8 mouse cellular contexts compared by ENCODE assay signal in the genomic region with DNA sequence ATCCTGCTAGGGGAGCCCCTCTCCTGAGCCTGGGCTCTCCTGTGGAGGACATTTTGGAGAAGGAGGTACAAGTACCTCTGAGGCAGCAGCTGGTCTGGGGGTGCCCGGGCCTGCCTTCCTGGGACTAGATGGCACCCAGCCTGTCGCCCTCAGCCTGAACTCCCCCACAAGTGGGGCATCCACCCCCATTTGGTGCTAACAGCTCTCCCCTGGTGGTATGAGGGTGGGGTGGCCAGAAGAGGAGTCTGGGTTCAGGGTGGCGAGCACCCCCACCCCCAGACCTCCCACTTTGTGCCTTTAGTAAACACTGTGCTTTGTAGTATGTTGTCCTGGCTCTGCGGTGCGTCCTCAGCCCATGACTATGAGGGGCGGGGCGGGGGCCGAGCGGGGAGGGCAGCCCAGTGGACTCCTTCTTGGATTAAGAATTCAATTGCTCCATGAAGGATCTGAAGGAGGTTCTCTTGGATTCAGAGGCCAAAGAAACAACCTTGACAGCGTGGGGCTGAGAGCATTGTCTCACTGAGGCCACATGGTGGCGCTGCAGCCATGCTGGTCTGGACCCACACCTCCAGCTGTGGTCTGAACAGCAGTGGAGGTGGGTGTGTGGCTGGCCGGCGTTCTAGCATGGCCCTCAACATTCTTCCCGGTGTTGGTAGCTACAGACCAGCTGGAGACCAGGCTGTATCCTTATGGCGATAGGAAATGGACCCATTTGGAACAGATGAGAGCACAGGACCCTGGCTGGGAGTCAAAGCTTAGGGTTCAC. TPM values are rescaled to one million over a fixed set of nuclear protein-coding genes. Genes with fewer than 3 reads are reported as not detected.
DNase-seq lines count a peak whose midpoint lies in the region; ATAC-seq lines count a peak whose summit lies in the region.

No protein-coding gene starts in this region.

- ATAC-seq in CD4-positive, CD25-positive, alpha-beta regulatory T cell, adult 4 months: peak; percentile 53
- ATAC-seq in embryonic facial prominence, embryonic 13.5 days (ENCODE audit: insufficient number of reproducible peaks, insufficient read depth, low FRiP score, low TSS enrichment, low read depth): peak; percentile 4; the same call in 1 of the 2 replicates
- ATAC-seq in heart, embryonic 16.5 days (replicated peaks; ENCODE audit: extremely low read depth, insufficient read depth, low FRiP score): peak; percentile 17

- peaks cover 45% of the 10 kb centered on the region for H3K4me1 ChIP-seq in embryonic facial prominence, embryonic 13.5 days
- peaks cover 26% of the 10 kb centered on the region for H3K4me1 ChIP-seq in heart, embryonic 16.5 days (ENCODE audit: control insufficient read depth, insufficient read depth, low read length)

- peak; percentile 67 to 79 for DNase-seq in adrenal gland, adult 18-20 months (ENCODE audit: low spot score in 2 of 2)
- DNase-seq in kidney, postnatal 14 days: peak; percentile 79
- peak; percentile 83 for DNase-seq in lung, postnatal 14 days
- DNase-seq in ovary, postnatal 36 days (ENCODE audit: low spot score): peak; percentile 77
- DNase-seq in thymus, postnatal 4 days: peak; percentile 89

- peak overlapping the region; percentile 49; the same call in 1 of the 2 replicates for H3K9ac ChIP-seq in embryonic facial prominence, embryonic 13.5 days
- peak overlapping the region; percentile 30; the same call in 1 of the 2 replicates for H3K9ac ChIP-seq in heart, embryonic 16.5 days (ENCODE audit: low read length)

- H3K27me3 ChIP-seq in embryonic facial prominence, embryonic 13.5 days: 0 out of 2 replicates have a peak, but pooled peaks cover 4% of the 10 kb centered on the region
- no peaks in the 10 kb centered on the region for H3K27me3 ChIP-seq in heart, embryonic 16.5 days (ENCODE audit: control insufficient read depth, insufficient read depth, low read length)

- H3K36me3 ChIP-seq in embryonic facial prominence, embryonic 13.5 days: no peaks in the 10 kb centered on the region
- peaks cover 16% of the 10 kb centered on the region for H3K36me3 ChIP-seq in heart, embryonic 16.5 days (ENCODE audit: control insufficient read depth, insufficient read depth)

- no peak overlapping the region for H3K27ac ChIP-seq in embryonic facial prominence, embryonic 13.5 days
- H3K27ac ChIP-seq in heart, embryonic 16.5 days (ENCODE audit: low read length): peak overlapping the region; percentile 60; the same call in 1 of the 2 replicates

- no peaks in the 10 kb centered on the region for H3K9me3 ChIP-seq in embryonic facial prominence, embryonic 13.5 days
- H3K9me3 ChIP-seq in heart, embryonic 16.5 days (replicated peaks; ENCODE audit: control insufficient read depth, low read length): no peaks in the 10 kb centered on the region

- 23% methylated on average over 15 of the region's 15 CpGs for WGBS in embryonic facial prominence, embryonic 13.5 days
- 26% methylated on average over 15 of the region's 15 CpGs for WGBS in heart, embryonic 16.5 days

- H3K4me2 ChIP-seq in embryonic facial prominence, embryonic 13.5 days: no peak overlapping the region
- H3K4me2 ChIP-seq in heart, embryonic 16.5 days (ENCODE audit: low read depth, low read length): no peak overlapping the region

- no peak overlapping the region for H3K4me3 ChIP-seq in embryonic facial prominence, embryonic 13.5 days
- H3K4me3 ChIP-seq in heart, embryonic 16.5 days (ENCODE audit: low read length): no peak overlapping the region

RNA-seq across cellular contexts. Expression of a gene that starts 42.2 kb away (rescaled TPM):
- polyA plus RNA-seq in CD4-positive, CD25-positive, alpha-beta regulatory T cell, adult 4 months (2017; shearing (Covaris generic)): not detected
- total RNA-seq in adrenal gland, adult 18-20 months (2021): 1 to 10 TPM in 1 of 2 experiments, under 1 TPM in 1; 0.42 to 1.2 TPM
- polyA plus RNA-seq in embryonic facial prominence, embryonic 13.5 days (2015; fragmentation: Nextera tagmentation; extraction: Ambion mirVana): 28.9 and 35.9 TPM in 2 replicates
- polyA plus RNA-seq in heart, embryonic 16.5 days (2015; fragmentation: Nextera tagmentation; extraction: Ambion mirVana): 9.7 and 10.7 TPM in 2 replicates

RNA-seq across cellular contexts. Expression of a gene that starts 55.5 kb away (rescaled TPM):
- 1 to 10 TPM; 5.2 to 5.7 TPM for polyA plus RNA-seq in CD4-positive, CD25-positive, alpha-beta regulatory T cell, adult 4 months (2017; shearing (Covaris generic))
- 10 to 100 TPM; 12.4 to 16.0 TPM for total RNA-seq in adrenal gland, adult 18-20 months (2021)
- polyA plus RNA-seq in embryonic facial prominence, embryonic 13.5 days (2015; fragmentation: Nextera tagmentation; extraction: Ambion mirVana): 6.7 and 6.8 TPM in 2 replicates
- polyA plus RNA-seq in heart, embryonic 16.5 days (2015; fragmentation: Nextera tagmentation; extraction: Ambion mirVana): 25.7 and 28.9 TPM in 2 replicates

Comparison
In these comparisons a context has a peak if more than half of its experiments do, and no peak if none do; other contexts are left out.
1. RNA of a gene that starts 42.2 kb away (polyA plus RNA-seq): 28.9 to 35.9 TPM in embryonic facial prominence, embryonic 13.5 days and 9.7 to 10.7 TPM in heart, embryonic 16.5 days; not detected in CD4-positive, CD25-positive, alpha-beta regulatory T cell, adult 4 months; every median in the first group is over 10 times any median in the second.
2. Peak in every context shown above with its lines, with median percentiles within 50 percentile points of each other: ATAC-seq and DNase-seq.